Mouse (Mus musculus): ENCODE data around the gene RPS10-NUDT3.
"Not testable (repeated sequence)": the region's sequence is repeated elsewhere in the genome, so short reads cannot be mapped to it uniquely, and the experiment has no call there.

Gene RPS10-NUDT3

DNA sequence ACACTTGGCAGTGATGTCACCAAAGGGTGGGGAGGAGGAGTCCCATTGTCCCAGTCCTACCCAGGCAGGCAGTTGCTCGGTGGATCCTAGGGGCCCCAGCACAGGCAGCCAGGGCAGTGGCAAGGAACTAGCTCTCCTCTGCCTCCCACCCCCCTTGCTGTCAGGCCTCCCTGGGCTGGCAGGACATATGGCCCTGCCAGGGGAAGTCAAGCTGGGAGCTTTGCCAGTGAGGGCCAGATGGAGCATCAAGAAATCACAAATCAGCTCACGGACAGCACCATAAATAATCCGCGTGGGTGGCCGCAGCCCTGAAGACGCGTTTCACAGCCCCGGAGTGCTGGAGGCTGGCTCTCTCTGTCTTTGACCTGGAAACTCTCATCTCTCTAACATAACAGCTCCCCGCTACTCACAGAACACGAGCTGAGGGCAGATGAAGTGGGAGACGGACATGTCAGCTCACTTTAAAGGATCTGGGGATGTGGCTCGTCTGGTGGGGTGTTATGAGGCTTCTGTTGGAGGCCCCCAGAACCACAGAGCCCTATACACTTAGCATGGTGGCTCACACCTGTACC is 7.6 kb upstream of the RPS10-NUDT3 start:
- peak; percentile 58 for DNase-seq (ENCODE audit: extremely low spot score, low spot score)

DNA sequence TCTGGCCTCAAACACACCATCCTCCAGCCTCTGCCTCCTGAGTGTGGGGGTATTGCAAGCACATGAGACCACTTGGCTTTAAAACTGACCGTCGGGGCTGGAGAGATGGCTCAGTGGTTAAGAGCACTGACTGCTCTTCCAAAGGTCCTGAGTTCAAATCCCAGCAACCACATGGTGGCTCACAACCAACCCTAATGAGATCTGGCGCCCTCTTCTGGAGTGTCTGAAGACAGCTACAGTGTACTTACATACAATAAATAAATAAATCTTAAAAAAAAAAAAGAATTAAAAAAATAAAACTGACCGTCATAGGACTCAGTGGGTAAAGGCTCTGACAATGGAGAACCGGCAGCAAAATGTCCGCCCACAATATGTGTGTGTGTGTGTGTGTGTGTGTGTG is 4.8 kb upstream of the RPS10-NUDT3 start:
- not testable (repeated sequence) for DNase-seq (ENCODE audit: extremely low spot score, low spot score)

DNA sequence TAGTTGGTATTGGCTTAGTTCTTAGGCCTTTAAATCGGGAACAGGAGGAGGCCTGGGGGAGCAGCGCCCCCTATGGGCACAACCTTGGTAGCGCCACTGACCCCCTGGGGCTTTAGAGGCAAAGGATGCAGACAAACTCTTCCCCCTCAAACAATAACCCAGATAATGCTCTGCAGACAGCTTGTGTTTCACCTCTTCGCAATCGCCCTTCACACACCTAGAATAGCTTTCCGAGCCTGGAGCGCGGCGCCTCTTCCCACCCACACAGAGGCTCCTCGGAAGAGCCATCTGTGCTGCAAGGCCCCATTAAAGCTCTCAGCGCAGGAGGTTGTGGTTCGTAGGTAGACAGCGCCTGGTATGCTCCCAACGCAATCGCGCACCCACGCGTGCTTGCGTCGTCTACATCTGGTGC is 3.9 kb upstream of the RPS10-NUDT3 start:
- DNase-seq (ENCODE audit: extremely low spot score, low spot score): no peak

DNA sequence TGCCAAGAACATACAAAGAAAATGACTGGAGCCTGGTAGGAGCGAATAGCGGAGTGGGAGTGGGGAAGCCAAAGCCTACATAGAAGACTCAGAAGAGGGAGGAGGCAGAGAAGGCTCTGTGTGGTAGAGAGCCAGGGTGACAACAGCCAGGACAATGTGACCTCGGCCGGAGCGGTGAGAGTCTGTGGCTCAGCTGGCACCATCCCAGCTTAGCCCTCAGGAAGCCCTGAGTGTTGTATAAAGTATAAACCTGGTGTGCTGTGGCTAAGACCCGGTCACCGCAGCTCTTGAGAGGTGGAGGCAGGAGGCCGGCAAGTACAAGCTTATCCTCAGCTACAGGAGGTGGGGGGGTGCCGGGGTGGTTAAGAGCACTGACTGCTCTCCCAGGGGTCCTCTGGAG is 2.3 kb upstream of the RPS10-NUDT3 start:
- DNase-seq (ENCODE audit: extremely low spot score, low spot score): no peak

DNA sequence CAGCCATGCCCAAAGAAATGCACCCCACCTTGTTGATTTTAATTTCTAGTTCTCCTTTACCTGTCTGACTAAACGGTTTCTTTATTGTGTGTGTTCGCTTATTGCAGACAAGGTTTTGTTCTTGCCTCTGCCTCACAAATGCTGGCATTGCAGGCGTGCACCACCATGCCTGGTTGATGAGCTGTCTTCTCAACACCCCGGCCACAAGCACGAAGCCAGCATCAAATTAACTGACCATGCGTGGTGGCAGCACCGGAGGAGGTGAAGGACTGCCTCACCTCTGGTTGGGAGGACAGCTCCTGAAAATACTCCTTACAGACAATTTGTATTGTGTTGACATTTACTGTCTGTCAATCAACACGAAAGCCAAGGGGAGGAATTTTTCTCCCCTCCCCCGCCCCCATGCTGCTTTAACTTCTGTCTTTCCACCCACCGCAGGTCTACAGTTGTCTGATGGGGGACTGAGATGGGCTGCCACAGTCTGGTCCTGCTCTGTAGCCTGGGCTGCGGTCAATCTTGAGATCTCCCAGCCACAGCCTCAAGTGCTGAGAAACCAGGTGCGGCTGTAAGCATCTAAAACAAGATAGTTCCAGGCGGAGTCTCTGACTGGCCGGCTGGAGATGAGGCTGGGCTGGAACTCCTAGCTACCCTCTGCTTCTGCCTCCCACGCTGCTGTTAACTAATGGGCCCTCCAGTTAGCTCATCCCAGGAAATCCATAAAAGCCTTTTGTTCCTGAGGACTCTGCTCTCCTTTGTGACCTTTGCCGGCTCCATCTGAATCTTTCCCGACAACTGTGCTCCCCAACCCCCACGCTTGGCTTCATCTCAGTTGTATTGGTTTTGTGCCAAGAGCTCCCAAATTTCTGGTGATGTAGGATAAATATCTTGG is 1.4 kb upstream of the RPS10-NUDT3 start, which contains the start of gene Rps10:
TSS of gene Rps10 (minus strand) at position 538 of the 889 bp plus-strand sequence.
- peak; percentile 45 for DNase-seq (ENCODE audit: extremely low spot score, low spot score)

DNA sequence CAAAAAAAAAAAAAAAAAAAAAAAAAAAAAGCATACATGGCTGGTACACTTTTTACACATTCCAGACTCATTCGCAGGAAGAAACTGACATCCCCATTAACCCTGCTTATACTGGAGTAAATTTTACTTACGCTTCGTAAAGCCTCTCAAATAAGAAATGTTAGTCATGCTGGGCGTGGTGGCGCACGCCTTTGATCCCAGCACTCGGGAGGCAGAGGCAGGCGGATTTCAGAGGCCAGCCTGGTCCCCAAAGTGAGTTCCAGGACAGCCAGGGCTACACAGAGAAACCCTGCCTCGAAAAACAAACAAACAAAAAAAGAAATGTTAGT is 517 bp upstream of the RPS10-NUDT3 start:
- peak; percentile 34 for DNase-seq (ENCODE audit: extremely low spot score, low spot score)

DNA sequence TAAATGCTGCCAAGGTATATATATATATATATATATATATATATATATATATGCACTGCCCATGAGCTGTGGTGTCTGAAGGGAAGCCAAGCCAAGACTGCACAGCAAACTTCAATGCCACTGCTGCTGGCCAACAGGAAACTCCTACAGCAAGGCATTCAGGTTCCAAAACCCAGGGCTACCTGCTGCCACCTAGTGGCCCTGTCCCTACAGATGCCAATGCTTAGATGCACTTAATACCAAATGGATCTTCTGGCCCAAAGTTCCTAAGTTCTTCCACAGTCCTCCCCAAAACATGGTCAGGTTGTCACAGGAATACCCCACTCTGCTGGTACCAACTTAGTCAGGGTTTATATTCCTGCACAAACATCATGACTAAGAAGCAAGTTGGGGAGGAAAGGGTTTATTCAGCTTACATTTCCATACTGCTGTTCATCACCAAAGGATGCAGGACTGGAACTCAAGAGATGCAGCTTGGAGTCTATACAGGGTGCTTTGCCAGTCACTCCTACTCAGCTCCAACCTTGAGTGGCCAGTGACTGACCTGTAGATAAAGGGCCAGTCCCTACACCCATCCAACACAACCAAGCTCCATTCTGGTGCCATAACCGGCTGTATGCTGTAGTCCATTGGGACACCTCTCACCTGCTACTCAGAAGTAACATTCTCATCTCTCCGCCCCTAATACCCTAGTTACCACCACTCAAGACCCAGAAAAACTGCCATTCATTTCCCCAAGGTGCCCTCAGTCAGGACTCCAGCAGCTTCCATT is 5.6 kb downstream of the RPS10-NUDT3 start:
- peak; percentile 73 for DNase-seq (ENCODE audit: extremely low spot score, low spot score)

DNA sequence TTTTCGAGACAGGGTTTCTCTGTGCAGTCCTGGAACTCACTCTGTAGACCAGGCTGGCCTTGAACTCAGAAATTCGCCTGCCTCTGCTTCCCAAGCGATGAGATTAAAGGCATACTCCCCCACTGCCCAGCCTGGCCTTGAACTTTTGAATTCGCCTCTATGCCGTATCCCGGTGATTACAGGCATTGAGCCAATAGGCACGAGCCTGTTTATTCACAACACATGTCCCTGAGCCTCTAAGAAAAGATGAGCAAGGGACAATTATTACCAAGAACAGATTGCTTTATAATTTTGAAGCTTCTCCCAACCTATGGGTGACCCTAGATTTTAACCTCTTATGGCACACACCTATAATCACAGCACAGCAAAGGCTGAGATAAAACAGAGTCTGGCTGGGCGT is 6.6 kb downstream of the RPS10-NUDT3 start:
- DNase-seq (ENCODE audit: extremely low spot score, low spot score): no peak

DNA sequence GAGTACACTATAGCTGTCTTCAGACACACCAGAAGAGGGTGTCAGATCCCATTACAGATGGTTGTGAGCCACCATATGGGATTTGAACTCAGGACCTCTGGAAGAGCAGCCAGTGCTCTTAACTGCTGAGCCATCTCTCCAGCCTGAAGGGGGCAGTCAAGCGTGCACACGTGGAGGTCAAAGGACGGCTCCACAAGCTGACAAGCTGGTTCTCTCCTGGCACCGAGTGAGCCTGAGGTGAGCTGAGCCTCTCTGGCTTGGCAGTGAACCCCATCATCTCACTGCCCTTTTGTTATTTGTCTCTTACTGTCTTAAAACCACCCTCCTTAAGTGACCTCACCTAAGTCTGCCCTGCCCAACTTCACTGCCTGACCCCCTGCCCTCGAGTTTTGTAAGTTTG is 7.6 kb downstream of the RPS10-NUDT3 start:
- DNase-seq (ENCODE audit: extremely low spot score, low spot score): no peak

DNA sequence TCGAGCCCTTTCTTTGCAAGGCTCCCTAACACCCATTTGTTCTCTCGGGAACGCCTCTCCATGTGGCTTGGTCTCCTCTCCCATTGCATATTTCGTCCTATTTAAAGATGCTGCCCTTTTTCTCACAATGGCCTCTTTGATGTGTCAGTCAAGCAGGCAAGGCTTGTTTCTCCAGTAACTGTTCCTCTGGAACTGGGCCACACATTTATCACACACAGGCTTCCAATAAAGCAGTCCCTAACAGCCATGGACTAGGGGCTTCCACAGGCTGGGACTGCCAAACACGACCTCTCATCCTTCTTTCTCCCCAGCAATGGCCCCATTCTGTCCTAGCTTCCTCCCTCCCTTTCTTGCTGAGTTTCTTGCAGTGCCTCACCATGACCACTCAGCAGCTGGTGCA is 8.3 kb downstream of the RPS10-NUDT3 start:
- DNase-seq (ENCODE audit: extremely low spot score, low spot score): no peak

DNA sequence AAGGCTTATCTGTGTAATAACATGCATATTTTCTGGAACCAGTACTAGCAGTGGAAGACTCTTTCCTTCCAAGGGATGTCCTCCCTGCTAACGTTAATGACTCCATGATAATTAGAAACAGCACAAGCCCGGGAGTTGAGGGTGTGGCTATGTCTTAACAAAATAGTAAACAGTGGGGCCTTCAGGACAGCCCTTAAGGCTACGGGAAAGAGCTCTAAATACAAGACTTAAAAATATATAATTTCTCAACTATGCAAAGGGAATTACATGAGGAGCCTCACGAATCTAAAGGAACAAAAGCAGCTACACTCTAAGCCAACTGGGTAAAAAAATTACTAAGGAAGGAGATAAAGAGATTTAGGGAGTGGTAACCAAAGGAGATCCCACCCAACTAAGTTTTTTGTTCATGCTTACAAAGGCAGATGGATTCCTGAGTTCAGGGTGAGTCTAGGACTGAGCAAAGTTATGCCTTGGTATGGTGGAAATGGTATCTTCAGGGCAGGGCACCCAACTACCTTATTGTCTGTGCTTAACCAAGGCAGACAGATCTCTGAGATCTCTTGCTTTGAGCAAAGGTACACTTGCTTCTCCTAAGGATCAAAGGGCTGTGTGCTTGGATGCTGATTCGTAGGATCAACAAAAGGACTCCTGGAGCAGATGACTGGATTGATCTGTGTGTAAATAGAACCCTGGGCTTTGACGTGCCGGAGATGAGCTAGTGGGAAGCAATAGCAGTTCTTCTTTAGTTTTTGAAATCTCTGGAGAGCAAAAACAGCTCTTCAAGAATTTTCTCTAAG is 9.4 kb downstream of the RPS10-NUDT3 start:
- no peak for DNase-seq (ENCODE audit: extremely low spot score, low spot score)

DNA sequence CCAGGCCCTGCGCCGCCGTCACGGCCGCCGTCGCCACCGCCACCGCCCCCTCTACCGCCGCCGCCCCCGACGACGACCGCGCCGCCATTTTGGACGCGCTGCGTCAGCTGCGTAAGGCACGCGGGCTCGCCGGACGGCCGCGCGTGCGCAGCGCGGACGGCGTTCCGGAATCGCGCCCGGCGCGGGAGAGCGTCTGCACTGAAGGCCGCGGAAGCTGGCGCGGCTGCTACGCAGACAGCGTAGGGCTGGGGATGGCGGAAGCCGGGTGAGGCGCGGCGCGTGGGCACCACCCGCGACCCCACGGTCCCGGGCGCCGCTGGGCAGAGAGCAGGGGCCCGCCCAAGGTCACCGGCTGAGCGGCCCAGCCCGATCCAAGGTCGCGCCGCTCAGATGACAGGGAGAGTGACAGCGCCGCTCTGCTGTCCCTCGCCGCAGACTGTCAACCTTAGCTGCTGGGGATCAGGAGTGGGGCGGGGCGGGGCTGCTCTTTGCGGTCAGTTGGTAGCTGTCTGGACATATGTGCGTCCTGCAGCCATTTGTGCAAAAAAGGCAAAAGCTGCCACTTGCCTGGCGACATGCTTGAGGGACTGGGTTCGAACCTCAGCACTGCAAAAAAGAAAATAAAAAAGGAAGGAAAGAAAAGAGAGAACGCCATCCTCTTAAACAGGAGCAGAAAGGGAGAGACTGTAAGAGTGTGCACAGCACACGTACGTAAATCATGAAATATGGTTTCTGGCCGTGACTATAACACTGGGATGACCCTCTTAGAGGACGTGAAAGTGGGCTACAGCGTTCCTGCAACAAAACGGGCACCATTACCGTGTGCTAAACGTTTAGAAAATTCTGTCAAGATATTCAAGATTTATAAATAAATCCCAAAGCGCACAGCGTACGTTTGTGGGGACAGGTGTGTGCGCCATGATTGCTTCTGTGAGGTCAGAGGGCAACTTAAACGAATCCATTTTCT is 11.4 kb downstream of the RPS10-NUDT3 start, which contains the start of gene Nudt3:
TSS of gene Nudt3 (minus strand) at position 136 of the 967 bp plus-strand sequence.
- DNase-seq (ENCODE audit: extremely low spot score, low spot score): peak; percentile 88

DNA sequence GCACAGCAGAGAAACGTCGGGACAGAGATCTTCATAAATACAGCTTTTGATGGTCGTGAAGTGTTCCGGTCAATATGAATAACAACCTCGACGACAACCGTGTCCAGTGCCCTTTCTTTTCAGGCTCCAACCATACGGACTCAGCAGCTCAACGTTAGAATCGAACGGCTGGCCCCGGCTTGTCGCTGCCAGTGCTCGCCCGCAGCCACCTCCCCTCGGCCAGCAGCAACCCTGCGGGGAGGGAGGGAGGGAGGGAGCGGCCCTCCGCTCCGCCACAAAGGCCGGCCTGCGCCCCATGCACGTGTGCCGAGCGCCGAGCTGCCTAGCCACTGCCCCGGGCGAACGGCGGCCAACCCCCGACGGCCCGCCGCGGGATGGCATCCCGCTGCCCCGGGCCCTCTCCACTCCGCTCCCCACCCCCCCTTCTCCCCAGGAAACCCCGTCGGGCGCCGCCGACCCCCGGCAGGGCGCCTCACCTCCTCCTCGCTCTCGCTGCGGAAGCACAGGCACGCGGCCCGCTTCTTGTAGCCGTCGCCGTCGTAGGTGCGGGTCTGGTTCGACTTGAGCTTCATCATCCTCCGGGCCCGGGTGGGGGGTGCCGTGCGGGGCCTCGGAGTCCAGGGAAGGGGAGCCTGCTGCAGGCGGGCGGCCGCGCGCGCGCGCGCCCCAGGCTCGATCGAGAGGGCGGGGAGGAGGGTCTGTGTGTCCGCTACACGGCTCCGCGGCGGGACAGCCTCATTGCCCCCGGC is 12.2 kb downstream of the RPS10-NUDT3 start:
- DNase-seq (ENCODE audit: extremely low spot score, low spot score): peak; percentile 79

DNA sequence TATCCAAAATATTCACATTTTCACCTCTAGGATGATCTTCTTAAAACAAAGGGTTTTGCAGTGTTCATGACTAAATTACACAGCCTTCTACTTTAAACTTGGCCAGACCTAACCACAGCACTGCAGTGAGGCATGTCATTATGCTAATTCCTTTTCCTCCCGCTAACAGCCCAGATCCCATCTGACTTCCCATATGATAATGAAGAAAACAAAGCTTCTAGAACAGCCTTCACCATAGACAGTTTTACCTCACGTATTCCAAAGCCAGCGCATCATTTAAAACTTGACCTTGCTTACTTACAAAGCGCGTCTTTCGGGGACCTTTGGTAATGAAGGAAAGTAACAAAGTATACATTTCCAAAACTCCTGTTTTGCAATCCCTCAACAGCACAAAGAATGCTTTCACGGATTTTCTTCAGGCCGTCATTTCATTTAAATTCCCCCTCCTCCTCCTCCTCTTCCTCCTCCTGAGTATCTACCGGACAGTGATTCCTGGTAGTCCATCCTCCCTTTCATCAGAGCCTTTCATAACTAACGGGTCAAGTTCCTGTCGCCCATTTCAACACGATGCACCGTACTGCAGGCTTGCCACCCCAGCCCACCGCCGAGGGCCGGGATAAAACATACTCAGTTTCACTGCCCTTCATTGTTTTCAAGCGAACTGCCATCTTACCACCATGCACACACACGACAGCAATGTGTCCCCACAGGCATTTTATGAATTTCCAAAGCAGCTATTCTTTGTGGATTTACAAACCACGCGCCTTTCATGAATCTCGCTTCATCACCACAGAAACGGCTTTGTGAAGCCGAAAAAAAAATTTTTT is 13.1 kb downstream of the RPS10-NUDT3 start:
- peak; percentile 63 for DNase-seq (ENCODE audit: extremely low spot score, low spot score)

DNA sequence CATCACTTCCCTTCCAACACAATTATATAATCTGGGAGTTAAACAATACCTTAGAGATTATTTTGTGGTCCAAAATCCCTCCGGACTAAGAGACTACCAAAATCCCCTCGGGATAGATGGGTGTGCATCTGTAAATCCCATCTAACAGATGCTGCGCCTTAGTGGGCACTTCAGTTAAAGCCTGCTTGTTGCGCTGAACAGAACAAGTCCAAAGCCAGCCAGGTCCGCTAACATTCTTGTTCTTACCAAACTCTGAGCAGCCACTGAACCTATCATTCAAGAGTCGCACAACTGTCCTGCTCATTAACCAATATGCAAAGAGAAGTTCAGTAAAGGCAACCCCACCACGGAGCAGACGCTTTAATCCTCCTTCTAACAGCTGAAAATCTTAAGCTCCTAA is 13.9 kb downstream of the RPS10-NUDT3 start:
- no peak for DNase-seq (ENCODE audit: extremely low spot score, low spot score)

DNA sequence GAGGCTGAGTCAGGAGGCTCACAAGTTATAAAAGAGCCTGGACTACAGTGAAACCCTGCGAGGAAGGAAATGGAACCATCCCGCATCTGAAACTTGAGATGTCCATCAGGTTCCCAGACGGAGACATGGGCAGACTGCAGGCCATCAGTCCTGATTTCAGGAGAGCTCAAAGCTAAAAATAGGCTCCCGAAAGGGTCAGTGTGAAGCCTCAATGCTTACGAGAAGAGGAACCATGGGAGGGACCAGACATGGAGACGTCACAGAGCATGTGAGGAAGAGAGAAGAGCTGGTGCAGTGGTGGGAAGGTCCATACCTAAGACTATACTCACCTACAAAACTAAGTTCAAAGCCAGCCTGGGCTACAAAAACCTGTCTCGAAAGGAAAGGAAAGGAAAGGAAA is 19.6 kb downstream of the RPS10-NUDT3 start:
- no peak for DNase-seq (ENCODE audit: extremely low spot score, low spot score)

DNA sequence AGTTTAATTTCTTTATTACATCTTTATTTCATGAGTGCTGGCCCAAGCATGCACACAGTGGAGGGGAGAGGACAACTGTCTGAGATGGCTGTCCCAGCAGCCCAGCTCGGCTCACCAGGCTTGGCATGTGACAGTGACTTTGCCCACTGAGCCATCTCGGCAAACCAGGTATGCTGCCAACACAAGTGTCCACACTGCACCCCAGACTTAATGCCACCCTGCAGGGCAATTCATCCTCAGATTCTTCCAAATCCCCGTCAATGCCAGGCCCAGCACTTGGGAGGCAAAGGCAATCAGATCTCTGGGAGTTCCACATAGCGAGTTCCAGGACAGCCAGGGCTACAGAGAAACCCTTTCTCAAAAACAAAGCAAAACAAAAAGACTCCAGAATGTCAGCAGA is 22.0 kb downstream of the RPS10-NUDT3 start:
- no peak for DNase-seq (ENCODE audit: extremely low spot score, low spot score)

DNA sequence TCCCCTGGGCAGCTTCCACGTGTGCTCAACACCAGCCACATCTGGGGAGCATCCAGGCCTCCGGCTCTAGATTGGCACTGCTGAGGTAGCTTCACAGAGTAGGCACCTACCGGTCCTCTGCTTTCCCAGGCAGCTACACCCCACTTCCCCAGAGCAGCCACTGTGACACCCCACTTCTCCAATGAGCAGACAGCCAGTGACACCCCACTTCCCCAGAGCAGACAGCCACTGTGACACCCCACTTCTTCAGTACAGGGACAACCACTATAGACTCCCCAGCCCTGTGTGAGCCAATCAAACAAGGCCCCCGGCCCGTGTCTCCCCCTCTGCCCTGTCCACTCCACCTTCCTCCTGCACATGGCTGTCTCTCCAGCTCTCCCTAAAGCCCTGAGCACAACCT is 23.0 kb downstream of the RPS10-NUDT3 start:
- DNase-seq (ENCODE audit: extremely low spot score, low spot score): no peak

DNA sequence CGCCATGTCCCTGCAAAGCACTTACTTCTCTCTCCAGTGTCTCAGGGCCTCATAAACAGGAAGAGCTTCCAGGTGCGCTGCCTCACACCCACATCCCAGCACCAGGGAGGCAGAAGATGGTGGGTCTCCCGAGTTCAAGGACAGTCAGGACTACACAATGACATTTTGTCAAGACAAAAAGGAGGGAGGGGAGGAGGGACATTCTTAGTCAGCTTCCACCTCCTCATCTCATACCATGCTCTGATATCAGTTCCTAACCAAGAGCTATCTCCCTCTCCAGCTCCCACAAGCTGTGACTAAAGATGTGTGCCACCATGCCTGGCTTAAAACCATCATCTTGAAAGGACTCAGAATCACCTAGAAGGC is 23.5 kb downstream of the RPS10-NUDT3 start:
- DNase-seq (ENCODE audit: extremely low spot score, low spot score): no peak

Data from neural tube, embryonic 10.5 days (tissue).